Mouse (Mus musculus) hindbrain, embryonic 10.5 days (tissue): ENCODE data around the gene Neurog2. TPM values are rescaled to one million over a fixed set of nuclear protein-coding genes. Genes with fewer than 3 reads are reported as not detected.
A peak's percentile ranks its signal among the peaks of the same experiment; 100 is the strongest.

ENCODE experiments used
- DNase-seq: peaks from one replicate; pipeline ENCODE4 v3.0.0-alpha.2; 2017; ENCODE audit warnings: low spot score
- H3K27ac ChIP-seq: fragments of 300-500 bp; sonication (generic); 2 replicates; pipeline ENCODE4 v1.5.1; 2016; ENCODE audit warnings: mild to moderate bottlenecking, moderate library complexity
- H3K27me3 ChIP-seq: fragments of 300-500 bp; sonication (generic); 2 replicates; pipeline ENCODE4 v1.6.1; 2016; ENCODE audit warnings: mild to moderate bottlenecking; ENCODE audit not compliant: poor library complexity, insufficient read depth, severe bottlenecking
- H3K36me3 ChIP-seq: fragments of 300-500 bp; sonication (generic); 2 replicates; pipeline ENCODE4 v1.6.1; 2016; ENCODE audit warnings: mild to moderate bottlenecking, moderate library complexity
- H3K4me1 ChIP-seq: fragments of 300-500 bp; sonication (generic); replicated peaks from 2 replicates; pipeline ENCODE4 v1.6.1; 2016; ENCODE audit warnings: mild to moderate bottlenecking
- H3K4me3 ChIP-seq: fragments of 300-500 bp; sonication (generic); 2 replicates; pipeline ENCODE4 v1.5.1; 2016; ENCODE audit warnings: mild to moderate bottlenecking, moderate library complexity
- H3K9me3 ChIP-seq: fragments of 300-500 bp; sonication (generic); 2 replicates; pipeline ENCODE4 v1.6.1; 2016; ENCODE audit warnings: mild to moderate bottlenecking, moderate library complexity
- WGBS: fragments of 180-500 bp; shearing (Covaris S2); methylation state at CpG from one replicate; pipeline ENCODE4 v1.1.7; 2016; 5-methylcytosine and 5-hydroxymethylcytosine counted together
- polyA plus RNA-seq: library from polyadenylated mRNA; unstranded; fragments of >200 nt; fragmentation: Nextera tagmentation; extraction: Ambion mirVana; gene quantifications from 2 replicates; pipeline ENCODE4 v1.2.1, GENCODE M21; 2016

Gene Neurog2
- polyA plus RNA-seq, 1 experiment from 2014 or later: 50.0 TPM

DNA sequence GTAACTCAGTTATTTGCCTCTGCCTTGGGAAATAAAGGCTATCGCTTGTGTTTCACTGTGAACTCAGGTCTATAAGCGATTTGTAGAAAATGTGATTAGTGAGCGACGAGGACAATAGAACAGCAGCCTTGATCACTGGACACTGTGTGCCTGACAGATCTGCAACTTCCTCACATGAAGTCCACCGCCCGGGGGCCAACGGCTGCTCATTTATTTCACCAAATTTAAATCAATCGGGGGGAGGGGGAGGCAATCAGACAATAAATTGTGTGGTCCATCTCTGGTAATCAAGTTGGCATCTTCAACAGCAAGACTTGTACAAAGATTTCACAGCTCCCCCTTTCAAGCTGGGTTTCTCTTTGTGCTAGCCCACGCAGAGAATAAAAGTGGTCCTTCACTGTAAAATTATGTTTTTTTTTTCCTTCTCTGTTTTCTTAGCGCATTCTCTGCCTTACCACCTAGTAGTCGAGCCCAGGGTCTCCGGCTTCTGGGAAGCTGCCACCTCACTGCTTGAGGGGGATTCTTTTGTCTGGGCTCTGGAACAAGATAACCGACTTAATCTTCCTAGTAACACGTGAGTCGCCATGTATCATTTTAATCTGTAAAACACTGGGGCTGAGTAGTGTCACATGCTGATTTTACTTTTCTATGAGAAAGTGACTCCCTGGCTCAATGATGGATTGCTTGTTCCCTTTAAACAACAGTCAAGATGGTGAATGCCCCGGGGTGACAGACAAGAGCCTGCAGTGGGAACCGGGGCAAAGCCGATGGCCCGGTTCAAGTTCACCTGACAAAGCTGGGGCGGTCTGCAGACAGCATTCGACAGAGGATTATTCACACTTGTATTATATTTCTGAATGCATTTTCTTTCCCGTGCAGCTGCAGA lies 29.0 kb downstream of the Neurog2 start:
- DNase-seq: peak; percentile 39
- Histone ChIP-seq H3K36me3 (no peaks in the 10 kb centered on the region), H3K4me3 (no peak overlapping the region), H3K4me1 (peaks cover 28% of the 10 kb centered on the region), H3K27ac (peak overlapping the region; percentile 69; the same call in 1 of the 2 replicates), H3K27me3 (peaks cover 25% of the 10 kb centered on the region), H3K9me3 (no peaks in the 10 kb centered on the region)
- WGBS: 51% methylated on average over 22 of the region's 22 CpGs

DNA sequence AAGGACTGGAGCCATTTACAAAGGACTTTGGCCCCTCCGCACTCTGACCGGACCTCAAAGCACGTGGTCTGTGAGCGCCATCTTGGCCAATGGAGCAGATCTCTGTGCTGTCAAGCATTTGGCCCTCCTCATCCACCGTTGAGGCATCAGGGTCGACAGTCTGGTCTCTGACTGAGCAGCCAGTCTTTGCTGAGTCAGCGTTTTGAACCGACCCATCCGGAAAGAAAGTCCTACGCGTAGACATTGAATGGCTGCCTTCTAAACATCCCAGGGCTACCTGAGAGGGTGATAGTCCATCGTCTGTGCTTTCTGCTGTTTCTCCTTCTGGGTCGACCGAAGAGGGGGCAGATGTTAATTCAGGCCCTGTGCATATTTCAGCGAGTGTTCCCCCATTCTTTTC lies 46.8 kb downstream of the Neurog2 start:
- 90% methylated on average over 15 of the region's 15 CpGs for WGBS
- H3K4me3 ChIP-seq: no peak overlapping the region
- no peaks in the 10 kb centered on the region for H3K36me3 ChIP-seq
- H3K27ac ChIP-seq: no peak overlapping the region
- no peak for DNase-seq
- no peaks in the 10 kb centered on the region for H3K9me3 ChIP-seq
- H3K4me1 ChIP-seq: no peaks in the 10 kb centered on the region
- H3K27me3 ChIP-seq: no peaks in the 10 kb centered on the region; the same call in 1 of the 2 replicates

Other genes with a start within 250 kb of the Neurog2 start
- 43.0 and 65.3 TPM in 2 replicates for gene Ank2, start 133.8 kb upstream of the Neurog2 start, polyA plus RNA-seq
- 50.7 and 74.1 TPM in 2 replicates for gene Larp7, start 79.8 kb upstream of the Neurog2 start, polyA plus RNA-seq
- gene Zgrf1, start 79.6 kb upstream of the Neurog2 start, polyA plus RNA-seq: 16.6 and 19.4 TPM in 2 replicates
- gene Alpk1, start 147.4 kb downstream of the Neurog2 start, polyA plus RNA-seq: 1.1 and 1.4 TPM in 2 replicates
- gene Tifa, start 156.7 kb downstream of the Neurog2 start, polyA plus RNA-seq: 2.0 and 2.3 TPM in 2 replicates
- gene Ap1ar, start 204.4 kb downstream of the Neurog2 start, polyA plus RNA-seq: 56.0 and 60.8 TPM in 2 replicates